Mouse (Mus musculus) fibroblast of lung, adult 2 months (primary cell): Measurements from ENCODE around the gene Ist1.

ENCODE experiments used
- DNase-seq: peaks from one replicate; pipeline ENCODE4 v3.0.0-alpha.2; 2011; ENCODE audit warnings: low read depth

Gene Ist1

GRCm38 (mm10) chr8:109682120-109682519, 10.9 kb downstream of the Ist1 start:
- DNase-seq, result no peak

- DNase-seq, result no peak
Observed at GRCm38 (mm10) chr8:109681535-109681934, 11.5 kb downstream of the Ist1 start.

DNA sequence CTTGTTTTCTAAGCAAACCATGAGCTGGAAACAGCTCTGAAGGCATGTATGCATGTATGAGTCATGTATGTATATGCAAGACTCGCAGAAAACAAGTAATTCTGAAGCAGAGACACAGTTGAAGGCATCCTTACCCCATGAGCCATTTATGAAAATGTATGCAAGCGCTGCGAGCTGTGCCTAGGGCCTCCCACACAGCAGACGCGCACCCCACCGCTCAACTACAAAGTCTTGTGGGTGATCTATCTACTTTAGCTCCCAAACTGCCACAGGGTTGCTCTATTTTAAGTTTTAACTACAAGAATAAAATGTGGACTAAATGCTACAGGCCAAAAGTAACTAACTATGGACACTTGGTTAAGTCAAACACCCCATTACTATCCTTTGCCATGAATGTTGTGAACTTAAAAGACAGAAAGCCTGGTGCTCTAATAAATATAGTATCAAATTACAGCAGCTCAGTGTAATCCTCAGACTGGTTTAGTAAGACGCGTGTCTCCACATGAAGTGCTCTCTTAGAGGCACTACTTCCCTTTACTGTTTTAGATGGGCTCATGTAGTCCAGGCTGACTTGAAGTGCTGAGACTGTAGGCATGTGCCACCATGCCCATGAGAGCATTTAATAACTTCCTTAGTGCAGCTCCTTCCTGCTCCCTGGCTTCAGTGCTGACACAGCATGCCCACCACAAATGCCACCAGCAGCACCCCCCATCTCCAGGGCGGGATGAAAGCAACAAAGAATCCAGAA, 17.0 kb downstream of the Ist1 start:
- DNase-seq, result no peak

DNA sequence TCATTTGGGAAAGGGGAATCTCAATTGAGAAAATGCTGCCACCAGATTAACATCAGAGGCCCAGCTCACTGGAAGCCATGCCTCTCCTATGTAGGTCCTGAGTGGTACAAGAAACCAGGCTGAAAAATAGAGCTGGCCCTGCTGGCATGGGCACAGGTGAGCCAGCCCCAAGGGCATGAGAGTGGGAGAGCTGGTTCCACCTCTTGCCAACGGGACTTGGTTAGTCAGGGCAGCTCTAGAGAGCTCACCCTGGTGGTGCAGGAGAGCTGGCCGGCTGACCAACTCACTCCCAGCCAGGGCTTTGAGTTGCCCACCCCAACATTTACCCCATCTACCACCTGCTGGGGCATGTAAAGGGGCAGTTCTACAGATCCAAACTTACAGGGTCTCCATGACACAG, 19.5 kb downstream of the Ist1 start:
- DNase-seq, result no peak

GRCm38 (mm10) chr8:109672656-109673055, 20.4 kb downstream of the Ist1 start:
- no peak for DNase-seq

- no peak for DNase-seq
Observed at GRCm38 (mm10) chr8:109666616-109667015, 26.4 kb downstream of the Ist1 start.

GRCm38 (mm10) chr8:109662328-109662727, 30.7 kb downstream of the Ist1 start:
- DNase-seq, result no peak

GRCm38 (mm10) chr8:109656860-109657259, 36.2 kb downstream of the Ist1 start:
- DNase-seq, result no peak

GRCm38 (mm10) chr8:109650801-109651200, 42.3 kb downstream of the Ist1 start:
- no peak for DNase-seq

- DNase-seq, result no peak
Observed at GRCm38 (mm10) chr8:109648469-109648868, 44.6 kb downstream of the Ist1 start.

GRCm38 (mm10) chr8:109647331-109647730, 45.7 kb downstream of the Ist1 start:
- DNase-seq, result no peak

DNA sequence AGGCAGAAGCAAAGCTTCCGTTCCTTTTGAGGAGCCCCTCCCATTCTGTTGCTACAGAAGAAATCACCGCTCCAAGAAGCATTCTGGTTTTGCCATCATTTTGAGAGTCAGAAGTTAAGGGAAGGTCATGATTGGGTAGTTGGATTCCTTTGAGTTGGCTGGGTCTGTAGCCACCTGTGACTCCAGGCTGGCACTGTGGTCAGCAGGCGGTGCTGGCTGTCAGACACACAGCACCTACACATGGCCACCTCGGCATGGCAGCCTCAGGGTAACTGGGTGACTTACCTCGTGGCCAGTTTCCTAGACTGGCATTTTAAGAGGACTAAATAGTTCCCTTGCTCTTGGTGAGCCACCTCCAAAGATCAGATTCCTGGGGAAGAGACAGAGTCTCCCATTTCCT, 51.8 kb downstream of the Ist1 start:
- no peak for DNase-seq

DNA sequence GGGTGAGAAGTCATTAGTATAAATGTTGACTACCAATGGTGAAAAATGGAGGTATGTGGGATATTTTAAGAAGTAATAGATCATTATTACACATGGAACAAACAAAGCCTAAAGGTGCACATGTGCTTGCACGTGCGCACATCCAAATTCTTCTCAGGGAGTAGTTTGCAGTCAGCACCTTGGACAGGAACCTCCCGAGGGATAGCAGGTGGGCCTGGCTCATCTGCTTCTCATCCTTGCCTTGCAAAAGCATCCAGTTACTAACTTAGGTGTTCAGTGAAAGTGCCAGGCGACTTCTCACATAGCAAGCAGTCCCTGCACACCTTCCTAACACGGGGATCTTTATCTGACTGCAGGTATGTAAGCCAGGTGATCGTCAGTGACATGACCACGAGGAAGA, 52.6 kb downstream of the Ist1 start:
- no peak for DNase-seq

DNA sequence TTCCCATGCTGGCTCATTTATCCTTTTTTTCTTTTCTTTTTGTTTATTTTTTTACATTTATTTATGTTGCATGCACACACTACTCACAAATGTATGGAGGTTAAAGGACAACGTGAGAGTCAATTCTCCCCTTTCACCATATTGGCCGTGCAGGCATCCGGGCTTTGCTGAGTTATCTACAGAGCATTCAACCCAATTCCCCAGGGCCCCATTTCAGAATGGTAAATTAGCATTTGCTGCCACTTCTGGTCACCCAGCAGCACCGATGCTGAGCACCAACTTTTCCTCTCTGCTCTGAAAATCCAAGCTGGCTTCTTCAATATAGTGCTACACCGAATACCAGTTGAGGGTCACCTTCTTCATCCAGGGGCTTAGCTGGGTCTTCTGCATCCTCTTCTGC, 54.2 kb downstream of the Ist1 start:
- DNase-seq, result no peak

DNA sequence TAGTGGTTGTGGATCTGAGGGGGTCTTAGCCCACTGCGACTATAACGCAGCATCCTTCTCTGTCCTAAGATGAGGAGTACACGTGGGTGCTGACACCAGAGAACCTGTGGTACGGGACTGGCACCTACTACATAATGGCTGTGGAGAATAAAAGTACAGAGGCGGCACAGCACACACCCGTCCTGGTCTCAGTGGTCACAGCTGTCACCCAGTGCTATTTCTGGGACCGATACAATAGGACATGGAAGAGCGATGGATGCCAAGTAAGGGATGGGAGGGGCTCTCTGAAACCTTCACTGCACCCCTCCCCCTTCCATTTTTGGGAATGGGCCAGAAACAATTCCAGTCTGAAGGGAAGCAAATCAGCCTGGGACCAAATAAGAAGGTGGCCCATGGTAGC, 57.9 kb downstream of the Ist1 start:
- no peak for DNase-seq

- DNase-seq, result no peak
Observed at GRCm38 (mm10) chr8:109632498-109632897, 60.6 kb downstream of the Ist1 start.

- DNase-seq, result no peak
Observed at GRCm38 (mm10) chr8:109628638-109629037, 64.4 kb downstream of the Ist1 start.
